Mouse (Mus musculus): ENCODE measurements at regions not wholly inside any gene's neighbourhood (a gene's known extent, or its start where the extent isn't known, plus 50 kb on each side); places are given as distances from the start of the nearest gene placed in this dataset.
A peak's percentile ranks its signal among the peaks of the same experiment; 100 is the strongest.

GRCm38 (mm10) chr3:114627103-114627502, 276.8 kb upstream of the Olfm3 start:
- 57% methylated on average over 2 of the region's 2 CpGs for WGBS
- H3K27ac ChIP-seq (replicated peaks; ENCODE audit: low read depth, low read length), result no peak overlapping the region
- ATAC-seq (ENCODE audit: low read depth) (no peak), DNase-seq (ENCODE audit: low spot score) (no peak)
- no peak overlapping the region for H3K4me3 ChIP-seq (ENCODE audit: low read depth, low read length)
- H3K4me1 ChIP-seq (ENCODE audit: control insufficient read depth, insufficient read depth, low read length), result no peaks in the 10 kb centered on the region
- no peaks in the 10 kb centered on the region for H3K9me3 ChIP-seq (ENCODE audit: control insufficient read depth, low read length)
- no peaks in the 10 kb centered on the region for H3K27me3 ChIP-seq (replicated peaks; ENCODE audit: control insufficient read depth, insufficient read depth, low read length)
- no peak overlapping the region for H3K9ac ChIP-seq (ENCODE audit: low read depth, low read length)
- no peak overlapping the region for H3K4me2 ChIP-seq (ENCODE audit: low read depth, low read length)
- H3K36me3 ChIP-seq (ENCODE audit: control insufficient read depth, insufficient read depth, low read length), result no peaks in the 10 kb centered on the region

DNA sequence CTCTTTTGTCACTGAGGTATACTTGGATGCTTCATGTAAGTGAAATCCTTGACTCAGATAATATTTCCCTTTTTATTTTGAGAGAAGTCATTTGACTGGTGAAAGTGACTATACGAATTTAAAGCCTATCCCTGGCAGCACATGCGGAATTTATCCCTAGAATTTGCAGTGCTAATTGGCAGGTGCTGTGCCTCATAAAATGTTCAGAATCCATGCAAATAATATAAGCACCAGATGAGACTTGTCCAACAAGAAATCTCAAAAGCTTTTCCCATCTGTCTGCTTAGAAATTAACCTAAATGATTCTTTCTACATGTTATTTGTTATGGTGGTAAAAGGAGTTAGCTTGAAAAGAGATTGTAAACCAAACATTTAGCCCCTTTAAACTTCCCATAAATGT, 268.5 kb upstream of the Olfm3 start:
- no peak for ATAC-seq (ENCODE audit: low read depth)
- DNase-seq (ENCODE audit: low spot score), result no peak
- no peaks in the 10 kb centered on the region for H3K4me1 ChIP-seq (ENCODE audit: control insufficient read depth, insufficient read depth, low read length)
- no peak overlapping the region for H3K27ac ChIP-seq (replicated peaks; ENCODE audit: low read depth, low read length)
- H3K4me2 ChIP-seq (ENCODE audit: low read depth, low read length), result no peak overlapping the region
- no peak overlapping the region for H3K4me3 ChIP-seq (ENCODE audit: low read depth, low read length)
- no peaks in the 10 kb centered on the region for H3K27me3 ChIP-seq (replicated peaks; ENCODE audit: control insufficient read depth, insufficient read depth, low read length)
- no peak overlapping the region for H3K9ac ChIP-seq (ENCODE audit: low read depth, low read length)
- WGBS, result 78% methylated on average over 2 of the region's 2 CpGs
- no peaks in the 10 kb centered on the region for H3K9me3 ChIP-seq (ENCODE audit: control insufficient read depth, low read length)
- no peaks in the 10 kb centered on the region for H3K36me3 ChIP-seq (ENCODE audit: control insufficient read depth, insufficient read depth, low read length)

GRCm38 (mm10) chr3:114647957-114648356, 255.9 kb upstream of the Olfm3 start:
- ATAC-seq (ENCODE audit: low read depth), result no peak
- DNase-seq (ENCODE audit: low spot score), result no peak
- WGBS, result 28% methylated on average over 3 of the region's 3 CpGs

DNA sequence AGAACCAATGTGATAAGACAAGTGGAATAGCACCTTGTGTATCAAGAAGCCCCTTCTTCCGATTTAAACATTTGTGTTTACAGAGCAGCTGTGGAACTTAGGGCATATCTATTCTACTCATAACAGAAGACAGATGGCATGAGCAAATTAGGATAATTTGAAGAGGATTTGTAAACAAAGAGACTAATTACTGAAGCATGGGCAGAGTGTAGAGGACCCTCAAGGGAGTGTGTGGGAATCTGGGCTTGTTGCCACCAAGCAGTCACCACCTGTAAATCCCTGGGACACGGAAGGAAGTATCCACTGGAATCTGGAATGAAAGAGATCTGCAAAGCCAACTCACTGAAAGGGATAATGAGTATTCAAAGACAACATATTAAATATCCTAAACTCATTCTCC, 205.9 kb upstream of the Olfm3 start:
- ATAC-seq (ENCODE audit: low read depth), result peak; percentile 22; the same call in 1 of the 2 replicates
- no peak overlapping the region for H3K27ac ChIP-seq (replicated peaks; ENCODE audit: low read depth, low read length)

More at GRCm38 (mm10) chr3:114647957-114648356, 255.9 kb upstream of the Olfm3 start:
- H3K4me3 ChIP-seq (ENCODE audit: low read depth, low read length), result no peak overlapping the region
- no peak overlapping the region for H3K27ac ChIP-seq (replicated peaks; ENCODE audit: low read depth, low read length)
- H3K4me2 ChIP-seq (ENCODE audit: low read depth, low read length), result no peak overlapping the region
- no peaks in the 10 kb centered on the region for H3K9me3 ChIP-seq (ENCODE audit: control insufficient read depth, low read length)
- H3K27me3 ChIP-seq (replicated peaks; ENCODE audit: control insufficient read depth, insufficient read depth, low read length), result no peaks in the 10 kb centered on the region
- H3K9ac ChIP-seq (ENCODE audit: low read depth, low read length), result no peak overlapping the region
- H3K36me3 ChIP-seq (ENCODE audit: control insufficient read depth, insufficient read depth, low read length), result no peaks in the 10 kb centered on the region
- no peaks in the 10 kb centered on the region for H3K4me1 ChIP-seq (ENCODE audit: control insufficient read depth, insufficient read depth, low read length)

DNA sequence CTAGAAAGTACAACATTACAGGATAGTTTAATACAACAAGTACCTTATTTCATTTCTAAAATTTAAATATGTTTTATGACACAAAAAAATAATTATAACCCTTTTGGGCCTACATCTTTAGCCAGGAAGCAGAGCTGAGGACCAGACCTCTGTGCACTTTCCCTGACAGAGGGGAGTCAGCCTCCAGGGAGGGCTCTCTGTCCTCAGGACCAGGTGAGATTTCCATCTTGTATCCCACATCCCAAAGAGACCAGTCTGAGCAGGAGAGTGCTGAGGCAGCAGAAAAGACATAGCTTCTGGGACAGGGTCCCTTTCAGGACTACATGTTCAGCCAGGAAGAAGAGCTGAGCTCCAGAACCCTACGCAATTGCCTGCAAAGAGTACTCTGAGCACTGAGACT, 178.7 kb upstream of the Olfm3 start:
- Histone ChIP-seq H3K9ac (ENCODE audit: low read depth, low read length) (no peak overlapping the region), H3K36me3 (ENCODE audit: control insufficient read depth, insufficient read depth, low read length) (no peaks in the 10 kb centered on the region), H3K27me3 (replicated peaks; ENCODE audit: control insufficient read depth, insufficient read depth, low read length) (no peaks in the 10 kb centered on the region), H3K4me1 (ENCODE audit: control insufficient read depth, insufficient read depth, low read length) (no peaks in the 10 kb centered on the region), H3K4me2 (ENCODE audit: low read depth, low read length) (no peak overlapping the region), H3K9me3 (ENCODE audit: control insufficient read depth, low read length) (no peaks in the 10 kb centered on the region), H3K4me3 (ENCODE audit: low read depth, low read length) (no peak overlapping the region), H3K27ac (replicated peaks; ENCODE audit: low read depth, low read length) (no peak overlapping the region)
- WGBS, result 83% methylated on average over 1 of the region's 1 CpGs
- no peak for ATAC-seq (ENCODE audit: low read depth)
- no peak for DNase-seq (ENCODE audit: low spot score)

More for the DNA sequence above, 205.9 kb upstream of the Olfm3 start:
- Histone ChIP-seq H3K4me1 (ENCODE audit: control insufficient read depth, insufficient read depth, low read length) (no peaks in the 10 kb centered on the region), H3K9ac (ENCODE audit: low read depth, low read length) (no peak overlapping the region), H3K27me3 (replicated peaks; ENCODE audit: control insufficient read depth, insufficient read depth, low read length) (no peaks in the 10 kb centered on the region), H3K4me3 (ENCODE audit: low read depth, low read length) (no peak overlapping the region), H3K4me2 (ENCODE audit: low read depth, low read length) (no peak overlapping the region), H3K36me3 (ENCODE audit: control insufficient read depth, insufficient read depth, low read length) (no peaks in the 10 kb centered on the region), H3K9me3 (ENCODE audit: control insufficient read depth, low read length) (no peaks in the 10 kb centered on the region)
- 29% methylated on average over 2 of the region's 2 CpGs for WGBS
- DNase-seq (ENCODE audit: low spot score), result peak; percentile 5

- no peaks in the 10 kb centered on the region for H3K36me3 ChIP-seq (ENCODE audit: control insufficient read depth, insufficient read depth, low read length)
- no peaks in the 10 kb centered on the region for H3K4me1 ChIP-seq (ENCODE audit: control insufficient read depth, insufficient read depth, low read length)
- H3K4me3 ChIP-seq (ENCODE audit: low read depth, low read length), result no peak overlapping the region
- no peak overlapping the region for H3K27ac ChIP-seq (replicated peaks; ENCODE audit: low read depth, low read length)
- H3K4me2 ChIP-seq (ENCODE audit: low read depth, low read length), result no peak overlapping the region
- H3K9me3 ChIP-seq (ENCODE audit: control insufficient read depth, low read length), result no peaks in the 10 kb centered on the region
- no peaks in the 10 kb centered on the region for H3K27me3 ChIP-seq (replicated peaks; ENCODE audit: control insufficient read depth, insufficient read depth, low read length)
- 78% methylated on average over 2 of the region's 2 CpGs for WGBS
- DNase-seq (ENCODE audit: low spot score), result no peak
- H3K9ac ChIP-seq (ENCODE audit: low read depth, low read length), result no peak overlapping the region
- ATAC-seq (ENCODE audit: low read depth), result no peak
These were observed 167.5 kb upstream of the Olfm3 start for GRCm38 (mm10) chr3:114736426-114736825.

DNA sequence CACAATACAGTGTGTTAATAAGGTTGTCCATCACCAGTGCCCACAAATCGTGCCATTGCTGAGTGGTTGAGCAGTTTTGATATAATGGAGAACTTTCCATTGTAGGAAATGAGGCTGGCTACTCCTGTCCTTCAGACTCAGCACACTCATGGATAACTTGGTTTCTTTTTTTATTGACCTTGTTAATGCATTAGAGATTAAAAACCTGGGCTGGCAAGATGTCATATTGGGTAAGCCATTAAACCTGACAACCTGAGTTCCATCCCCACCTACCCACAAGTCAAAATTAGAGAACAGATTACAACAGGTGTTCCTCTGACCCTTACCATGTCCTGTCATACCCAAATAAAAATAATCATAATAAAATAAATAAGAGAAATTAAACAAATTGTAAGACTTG, 159.7 kb upstream of the Olfm3 start:
- ATAC-seq (ENCODE audit: low read depth), result no peak
- no peak overlapping the region for H3K27ac ChIP-seq (replicated peaks; ENCODE audit: low read depth, low read length)
- 90% methylated on average over 1 of the region's 1 CpGs for WGBS

GRCm38 (mm10) chr3:114745131-114745530, 158.7 kb upstream of the Olfm3 start:
- H3K27ac ChIP-seq (replicated peaks; ENCODE audit: low read depth, low read length), result no peak overlapping the region
- H3K27me3 ChIP-seq (replicated peaks; ENCODE audit: control insufficient read depth, insufficient read depth, low read length), result no peaks in the 10 kb centered on the region
- no peaks in the 10 kb centered on the region for H3K36me3 ChIP-seq (ENCODE audit: control insufficient read depth, insufficient read depth, low read length)
- H3K4me2 ChIP-seq (ENCODE audit: low read depth, low read length), result no peak overlapping the region
- no peak for DNase-seq (ENCODE audit: low spot score)
- ATAC-seq (ENCODE audit: low read depth), result no peak
- no peak overlapping the region for H3K4me3 ChIP-seq (ENCODE audit: low read depth, low read length)
- no peak overlapping the region for H3K9ac ChIP-seq (ENCODE audit: low read depth, low read length)
- no peaks in the 10 kb centered on the region for H3K4me1 ChIP-seq (ENCODE audit: control insufficient read depth, insufficient read depth, low read length)
- H3K9me3 ChIP-seq (ENCODE audit: control insufficient read depth, low read length), result no peaks in the 10 kb centered on the region

More for the DNA sequence above, 159.7 kb upstream of the Olfm3 start:
- H3K9ac ChIP-seq (ENCODE audit: low read depth, low read length), result no peak overlapping the region
- DNase-seq (ENCODE audit: low spot score), result no peak
- H3K4me2 ChIP-seq (ENCODE audit: low read depth, low read length), result no peak overlapping the region
- no peaks in the 10 kb centered on the region for H3K4me1 ChIP-seq (ENCODE audit: control insufficient read depth, insufficient read depth, low read length)
- no peak overlapping the region for H3K4me3 ChIP-seq (ENCODE audit: low read depth, low read length)
- no peaks in the 10 kb centered on the region for H3K27me3 ChIP-seq (replicated peaks; ENCODE audit: control insufficient read depth, insufficient read depth, low read length)
- no peaks in the 10 kb centered on the region for H3K36me3 ChIP-seq (ENCODE audit: control insufficient read depth, insufficient read depth, low read length)
- H3K9me3 ChIP-seq (ENCODE audit: control insufficient read depth, low read length), result no peaks in the 10 kb centered on the region

DNA sequence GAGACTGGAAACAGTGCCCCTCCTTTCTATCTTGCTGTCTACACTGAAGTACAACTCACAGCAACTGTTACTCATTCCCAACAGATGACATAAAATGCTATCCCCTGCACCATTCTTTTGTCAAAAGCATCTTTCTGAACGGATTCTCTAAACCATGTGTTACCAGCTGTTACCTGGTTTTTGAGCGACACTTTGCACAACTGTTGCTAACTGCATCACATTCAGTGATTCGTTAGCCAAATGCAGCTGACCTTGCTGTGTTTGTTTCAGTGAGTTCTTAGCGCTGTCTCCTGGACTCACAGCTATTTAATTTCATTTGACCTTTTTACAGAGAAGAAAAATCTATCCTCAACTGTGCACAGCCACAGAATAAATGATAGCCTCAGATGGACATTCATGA, 146.6 kb upstream of the Olfm3 start:
- DNase-seq (ENCODE audit: low spot score), result no peak
- no peaks in the 10 kb centered on the region for H3K9me3 ChIP-seq (ENCODE audit: control insufficient read depth, low read length)
- no peak overlapping the region for H3K4me3 ChIP-seq (ENCODE audit: low read depth, low read length)
- no peaks in the 10 kb centered on the region for H3K4me1 ChIP-seq (ENCODE audit: control insufficient read depth, insufficient read depth, low read length)
- H3K4me2 ChIP-seq (ENCODE audit: low read depth, low read length), result no peak overlapping the region
- no peak for ATAC-seq (ENCODE audit: low read depth)
- H3K27ac ChIP-seq (replicated peaks; ENCODE audit: low read depth, low read length), result no peak overlapping the region
- H3K36me3 ChIP-seq (ENCODE audit: control insufficient read depth, insufficient read depth, low read length), result no peaks in the 10 kb centered on the region
- no peaks in the 10 kb centered on the region for H3K27me3 ChIP-seq (replicated peaks; ENCODE audit: control insufficient read depth, insufficient read depth, low read length)
- no peak overlapping the region for H3K9ac ChIP-seq (ENCODE audit: low read depth, low read length)
- 72% methylated on average over 4 of the region's 4 CpGs for WGBS
